Mouse (Mus musculus): ENCODE results near the gene Parp14.

DNA sequence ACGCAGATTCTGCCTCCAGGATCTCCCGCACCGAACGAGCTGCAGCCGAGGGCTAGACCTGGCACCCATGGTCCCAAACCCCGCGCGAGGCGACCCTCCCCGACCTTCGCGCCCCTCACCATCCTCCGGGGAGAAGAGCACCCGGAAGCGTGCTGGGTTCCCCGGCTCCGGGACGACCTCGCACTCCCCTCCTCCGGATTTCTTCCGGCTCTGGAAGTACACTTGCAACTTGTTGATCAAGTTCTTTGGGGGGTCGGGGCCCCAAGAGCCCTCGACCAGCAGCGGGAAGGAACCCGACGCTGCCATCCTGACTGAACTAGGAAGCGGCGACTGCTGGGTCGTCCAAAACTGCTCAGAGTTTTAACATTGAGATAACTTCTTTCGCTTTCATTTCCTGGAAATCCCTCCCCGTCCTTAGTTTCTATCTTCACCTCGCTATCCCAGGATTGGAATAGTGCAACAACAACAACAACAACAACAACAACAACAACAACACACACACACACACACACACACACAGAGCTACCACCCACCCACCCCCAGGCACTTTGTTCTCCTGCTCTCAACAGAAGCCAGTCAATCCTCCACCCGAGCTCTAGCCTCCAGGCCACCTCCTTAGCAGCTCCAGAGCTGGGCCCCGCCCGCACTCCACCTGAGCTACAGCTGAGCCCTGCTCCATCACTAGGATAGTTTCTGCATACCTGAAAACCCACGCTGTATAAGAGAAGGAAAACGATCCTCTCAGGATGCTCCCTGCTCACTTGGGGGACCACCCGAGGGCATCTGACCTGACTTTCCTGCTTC, at the start of gene Parp14:
- TF ChIP-seq TAL1 (IDR thresholded peaks at IDR 0.05; ENCODE audit: low read length) = no peak
- no peak for TF ChIP-seq GATA1 (IDR thresholded peaks at IDR 0.05; ENCODE audit: low read length)

Data from erythroblast, embryonic 14.5 days (primary cell).